Mouse (Mus musculus) forebrain, postnatal 0 days (tissue): Measurements from ENCODE around the gene Krt9. TPM values are rescaled to one million over a fixed set of nuclear protein-coding genes. Genes with fewer than 3 reads are reported as not detected.

Experiments used
- ATAC-seq: fragments of 200-750 bp; cut with Nextera tagmentation; 2 replicates; pipeline ENCODE4 v1.8.0; 2017; ENCODE audit warnings: mild to moderate bottlenecking, moderate library complexity
- DNase-seq: peaks from one replicate; pipeline ENCODE4 v3.0.0-alpha.2; 2015
- H3K27ac ChIP-seq: fragments of 300-500 bp; sonication (generic); 2 replicates; pipeline ENCODE4 v1.5.1; 2014; ENCODE audit warnings: low read depth, mild to moderate bottlenecking, antibody characterized with exemption, low read length, moderate library complexity, mixed read lengths
- H3K27me3 ChIP-seq: fragments of 300-500 bp; sonication (generic); 2 replicates; pipeline ENCODE4 v1.6.1; 2014; ENCODE audit warnings: mild to moderate bottlenecking, low read length, mixed read lengths; ENCODE audit not compliant: insufficient read depth
- H3K36me3 ChIP-seq: fragments of 300-500 bp; sonication (generic); 2 replicates; pipeline ENCODE4 v1.6.1; 2014; ENCODE audit warnings: mild to moderate bottlenecking, moderate library complexity; ENCODE audit not compliant: insufficient read depth
- H3K4me1 ChIP-seq: fragments of 300-500 bp; sonication (generic); 2 replicates; pipeline ENCODE4 v1.6.1; 2014; ENCODE audit warnings: antibody characterized with exemption; ENCODE audit not compliant: insufficient read depth
- H3K4me2 ChIP-seq: fragments of 300-500 bp; sonication (generic); 2 replicates; pipeline ENCODE4 v1.6.1; 2014; ENCODE audit warnings: low read depth, mild to moderate bottlenecking, moderate library complexity
- H3K4me3 ChIP-seq: fragments of 300-500 bp; sonication (generic); 2 replicates; pipeline ENCODE4 v1.5.1; 2014; ENCODE audit warnings: low read depth, low read length, mixed read lengths
- H3K9ac ChIP-seq: fragments of 300-500 bp; sonication (generic); 2 replicates; pipeline ENCODE4 v1.6.1; 2014; ENCODE audit warnings: mild to moderate bottlenecking
- H3K9me3 ChIP-seq: fragments of 300-500 bp; sonication (generic); 2 replicates; pipeline ENCODE4 v1.6.1; 2016; ENCODE audit warnings: low read length
- CTCF ChIP-seq: sonication (generic); IDR thresholded peaks from 2 replicates; pipeline ENCODE4 v1.5.1; 2016; ENCODE audit warnings: antibody characterized with exemption, control low read depth, low read depth
- WGBS: fragments of 180-500 bp; shearing (Covaris S2); extraction: QIAGEN DNeasy Blood & Tissue Kit; methylation state at CpG from one replicate; pipeline ENCODE4 v1.1.7; 2014; 5-methylcytosine and 5-hydroxymethylcytosine counted together
- polyA plus RNA-seq: library from polyadenylated mRNA; unstranded; fragments of >200 nt; fragmentation: Nextera tagmentation; extraction: Ambion mirVana; gene quantifications from 2 replicates; pipeline ENCODE4 v1.2.1, GENCODE M21; 2015
- total RNA-seq: library from RNA; depleted of rRNA; stranded (reverse); fragments of >200 nt; gene quantifications from 2 replicates; pipeline ENCODE4 v1.2.3, GENCODE M21; 2014

Krt9 gene
- total and polyA plus RNA-seq, 2 experiments from 2014 or later = 0.06 TPM; not detected in 1

DNA sequence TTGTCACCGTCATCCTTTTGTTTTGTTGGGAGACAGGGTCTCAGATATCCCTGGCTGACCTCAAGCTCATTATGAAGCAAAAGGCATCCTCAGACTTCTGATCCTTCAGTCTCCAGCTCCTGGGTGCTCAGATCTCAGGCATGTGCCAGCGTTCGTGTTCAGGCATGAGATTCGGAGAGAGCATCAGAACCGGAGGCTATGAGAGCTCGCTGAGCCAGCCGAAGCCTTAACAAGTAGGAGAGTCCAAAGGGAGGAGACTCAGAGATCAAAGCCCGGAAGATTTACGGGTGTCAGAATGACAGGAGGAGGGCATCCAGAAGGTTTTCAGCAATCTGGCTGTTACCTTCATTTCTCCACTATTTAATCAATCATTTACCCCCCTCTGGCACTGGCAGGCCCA is 16.3 kb downstream of the Krt9 start:
- no peaks in the 10 kb centered on the region for H3K36me3 ChIP-seq
- H3K4me2 ChIP-seq = no peak overlapping the region
- no peaks in the 10 kb centered on the region for H3K9me3 ChIP-seq
- ATAC-seq = no peak
- no peaks in the 10 kb centered on the region for H3K27me3 ChIP-seq
- no peak for DNase-seq
- TF ChIP-seq CTCF = no peak
- no peak overlapping the region for H3K9ac ChIP-seq
- no peak overlapping the region for H3K4me3 ChIP-seq
- H3K4me1 ChIP-seq = no peaks in the 10 kb centered on the region
- no peak overlapping the region for H3K27ac ChIP-seq
- 86% methylated on average over 9 of the region's 9 CpGs for WGBS

DNA sequence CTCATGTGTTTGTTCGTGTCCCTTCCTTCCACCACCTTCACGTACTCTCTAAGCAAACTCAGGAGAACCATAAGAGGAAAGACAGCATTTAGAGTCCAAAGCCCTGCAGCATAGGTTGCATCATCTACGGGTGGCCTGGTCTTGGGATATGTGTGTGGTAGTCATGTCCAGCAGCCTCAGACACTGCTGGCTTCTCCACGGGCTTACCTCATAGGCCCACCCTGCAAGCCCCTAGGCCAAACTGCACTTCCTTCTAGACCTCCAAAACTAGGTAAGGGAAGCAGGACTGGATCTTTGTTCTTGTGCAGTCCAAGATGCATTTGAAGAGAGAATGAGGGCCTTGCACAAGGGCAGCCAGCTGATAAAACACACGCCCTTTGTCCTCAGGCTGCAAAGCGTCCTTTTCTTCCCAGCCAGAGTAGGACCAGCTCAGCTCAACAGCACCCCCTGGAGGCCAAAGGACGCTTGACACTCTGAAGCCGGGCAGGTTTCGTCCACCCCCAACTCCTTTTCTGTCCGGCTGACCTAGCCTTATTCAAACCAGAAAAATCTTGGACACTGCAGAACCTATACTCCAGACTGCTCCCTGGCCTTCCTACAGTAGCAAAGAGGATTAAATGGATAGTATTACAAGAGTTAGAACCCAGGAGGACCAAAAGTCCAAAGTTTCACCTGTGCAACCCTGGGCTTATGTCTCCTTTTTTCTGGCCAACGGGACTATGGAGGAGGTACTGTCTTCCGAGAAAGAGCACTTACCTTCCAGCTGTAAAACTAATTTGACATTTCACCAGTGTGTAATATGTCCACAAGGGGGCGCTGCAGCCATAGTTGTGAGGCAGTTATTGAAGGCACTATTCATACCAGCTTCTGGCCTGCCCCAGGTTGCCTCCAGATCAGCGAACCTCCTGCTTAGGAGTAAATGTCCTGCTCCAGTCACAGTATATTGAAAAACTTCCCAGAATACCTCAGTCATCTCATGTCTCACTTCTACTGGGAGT is 24.0 kb downstream of the Krt9 start:
- H3K27me3 ChIP-seq = no peaks in the 10 kb centered on the region
- peak; percentile 67 for DNase-seq
- TF ChIP-seq CTCF = peak; percentile 76
- peak; percentile 51 for ATAC-seq
- 32% methylated on average over 14 of the region's 14 CpGs for WGBS
- H3K4me2 ChIP-seq = no peak overlapping the region
- no peak overlapping the region for H3K4me3 ChIP-seq
- H3K9ac ChIP-seq = no peak overlapping the region
- H3K4me1 ChIP-seq = no peaks in the 10 kb centered on the region
- H3K27ac ChIP-seq = no peak overlapping the region
- no peaks in the 10 kb centered on the region for H3K36me3 ChIP-seq
- H3K9me3 ChIP-seq = no peaks in the 10 kb centered on the region

DNA sequence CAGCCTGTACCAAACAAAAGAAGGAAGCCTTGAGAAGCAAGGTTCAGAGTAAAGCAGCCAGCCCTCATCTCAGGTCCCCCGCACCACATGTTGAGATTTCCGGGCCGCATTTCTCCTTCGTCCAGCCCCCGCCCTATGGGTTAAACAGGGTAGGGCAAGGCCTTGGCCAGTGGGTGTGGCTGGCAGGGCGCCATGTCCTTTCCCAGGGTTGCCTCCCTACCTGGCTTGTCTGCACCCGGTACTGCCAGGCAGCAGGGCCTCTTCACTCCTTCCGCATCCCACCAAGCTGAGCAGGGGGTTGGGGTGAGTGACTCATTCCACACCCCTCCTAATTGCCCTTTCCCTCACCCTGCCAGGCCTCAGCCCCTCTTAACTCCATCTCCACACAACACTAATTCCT is 25.0 kb downstream of the Krt9 start:
- Histone ChIP-seq H3K9me3 (no peaks in the 10 kb centered on the region), H3K4me2 (no peak overlapping the region), H3K4me3 (no peak overlapping the region), H3K27ac (no peak overlapping the region), H3K9ac (no peak overlapping the region), H3K4me1 (no peaks in the 10 kb centered on the region), H3K36me3 (no peaks in the 10 kb centered on the region), H3K27me3 (no peaks in the 10 kb centered on the region)
- TF ChIP-seq CTCF = no peak
- DNase-seq (no peak), ATAC-seq (no peak)
- 92% methylated on average over 8 of the region's 8 CpGs for WGBS

DNA sequence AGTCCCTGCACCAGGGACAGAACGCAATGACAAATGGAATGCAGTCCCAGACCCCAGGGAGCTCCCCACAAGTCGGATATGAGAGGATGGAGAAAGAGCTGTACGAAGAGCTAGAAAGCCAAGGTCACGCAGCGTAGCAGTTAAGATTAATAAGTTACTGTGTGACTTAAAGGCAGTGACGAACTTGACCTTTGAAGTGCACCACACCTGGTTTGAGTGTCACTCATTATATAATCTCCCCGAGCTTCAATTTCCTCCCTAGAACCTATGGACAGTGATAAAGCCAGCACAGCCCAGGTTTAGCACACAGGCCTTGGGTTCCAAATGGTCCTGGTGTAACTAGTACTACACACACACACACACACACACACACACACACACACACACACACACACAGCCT is 28.7 kb downstream of the Krt9 start:
- 75% methylated on average over 7 of the region's 7 CpGs for WGBS
- H3K9me3 ChIP-seq = no peaks in the 10 kb centered on the region
- ATAC-seq (no peak), DNase-seq (no peak)
- no peak overlapping the region for H3K27ac ChIP-seq
- no peaks in the 10 kb centered on the region for H3K4me1 ChIP-seq
- H3K27me3 ChIP-seq = no peaks in the 10 kb centered on the region
- H3K4me3 ChIP-seq = no peak overlapping the region
- no peaks in the 10 kb centered on the region for H3K36me3 ChIP-seq
- H3K4me2 ChIP-seq = no peak overlapping the region
- H3K9ac ChIP-seq = no peak overlapping the region
- no peak for TF ChIP-seq CTCF

DNA sequence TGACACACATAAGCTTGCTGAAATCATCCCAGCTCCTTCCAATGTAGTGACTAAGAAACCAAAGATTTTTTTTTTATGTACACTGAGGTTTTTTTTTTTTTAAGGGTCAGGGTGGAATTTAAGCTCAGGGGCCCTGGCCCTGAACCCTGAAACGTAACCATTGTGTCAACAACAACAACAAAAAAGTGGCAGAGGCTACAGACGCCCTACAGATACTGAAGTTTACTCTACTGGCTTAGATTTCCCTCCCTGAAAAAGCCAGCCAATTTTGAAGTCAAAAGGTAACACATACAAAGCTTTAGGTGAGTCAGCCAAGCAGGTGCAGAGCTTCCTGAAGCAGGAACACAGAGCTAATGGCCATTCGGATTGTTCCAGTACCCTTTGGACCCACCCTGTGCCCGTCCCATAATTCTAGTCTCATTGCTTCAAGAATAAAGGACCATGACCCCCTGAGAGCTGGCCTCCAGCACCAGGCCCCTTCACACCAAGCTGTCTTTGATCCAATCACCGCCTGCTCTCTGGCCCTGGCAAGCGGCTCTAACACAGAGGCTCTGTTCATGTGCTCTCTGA is 35.1 kb downstream of the Krt9 start:
- Histone ChIP-seq H3K27ac (no peak overlapping the region), H3K4me3 (no peak overlapping the region), H3K9me3 (no peaks in the 10 kb centered on the region), H3K9ac (no peak overlapping the region), H3K4me2 (no peak overlapping the region), H3K4me1 (no peaks in the 10 kb centered on the region), H3K36me3 (no peaks in the 10 kb centered on the region), H3K27me3 (no peaks in the 10 kb centered on the region)
- DNase-seq = no peak
- no peak for ATAC-seq
- 52% methylated on average over 6 of the region's 6 CpGs for WGBS
- TF ChIP-seq CTCF = no peak

DNA sequence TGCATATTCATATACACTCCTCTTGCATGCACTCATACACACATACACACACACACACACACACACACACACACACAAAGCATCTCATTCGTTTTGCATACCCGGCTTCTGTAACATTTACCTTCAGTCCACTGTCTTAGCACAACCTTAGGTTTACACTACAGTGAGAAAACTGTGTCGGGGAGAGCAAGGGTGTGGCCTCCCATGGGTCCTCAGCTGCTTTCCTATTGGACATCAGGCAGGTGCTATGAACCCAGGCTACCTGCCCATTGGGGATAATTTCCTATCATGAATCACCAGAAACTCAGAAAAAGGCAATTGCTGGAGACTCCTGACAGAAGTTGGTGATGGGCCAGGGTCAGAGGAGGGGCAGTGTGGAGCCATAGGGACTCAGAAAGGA is 35.7 kb downstream of the Krt9 start:
- no peak for ATAC-seq
- no peak overlapping the region for H3K27ac ChIP-seq
- 85% methylated on average over 3 of the region's 3 CpGs for WGBS

DNA sequence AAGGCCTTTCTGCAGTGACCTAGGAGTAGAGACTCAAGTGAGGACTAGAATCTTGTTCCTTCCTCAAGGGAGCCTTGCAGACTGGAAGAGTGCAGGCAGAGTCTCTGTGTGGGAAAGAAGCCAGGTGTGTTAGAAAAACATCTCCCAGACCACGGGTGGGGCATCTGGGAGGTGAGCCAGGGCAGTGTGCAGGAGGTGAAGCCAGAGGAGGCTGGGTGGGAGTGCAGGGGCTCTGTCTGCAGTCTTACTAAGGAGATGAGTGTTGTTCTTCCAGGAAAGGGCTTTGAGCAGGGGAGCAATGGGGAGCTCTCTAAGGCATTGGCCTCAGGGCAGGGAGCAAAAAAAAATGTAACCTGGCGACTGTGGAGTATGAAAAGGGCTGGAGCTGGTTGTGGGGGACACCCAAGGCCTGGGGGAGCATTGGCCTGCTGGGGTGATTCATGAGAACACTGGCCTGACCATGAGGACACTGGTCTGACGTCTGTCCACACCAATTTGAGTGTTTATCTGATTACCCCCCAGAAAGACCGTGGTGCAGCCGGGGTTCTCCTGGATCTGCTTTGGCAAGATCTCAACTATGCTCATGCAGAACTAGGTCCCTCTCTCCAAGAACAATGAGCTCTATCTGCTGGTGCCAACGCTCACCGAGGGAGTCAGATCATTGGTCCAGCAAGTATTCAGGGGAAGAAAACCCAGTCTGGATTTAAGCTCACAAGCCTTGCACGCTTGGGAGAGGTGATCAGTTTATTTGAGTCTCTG is 37.4 kb downstream of the Krt9 start:
- TF ChIP-seq CTCF = no peak
- no peaks in the 10 kb centered on the region for H3K4me1 ChIP-seq
- no peak for DNase-seq
- no peak overlapping the region for H3K4me2 ChIP-seq
- no peaks in the 10 kb centered on the region for H3K9me3 ChIP-seq
- H3K27ac ChIP-seq = no peak overlapping the region
- no peak for ATAC-seq
- no peaks in the 10 kb centered on the region for H3K36me3 ChIP-seq
- H3K9ac ChIP-seq = no peak overlapping the region
- H3K27me3 ChIP-seq = no peaks in the 10 kb centered on the region
- WGBS = 60% methylated on average over 8 of the region's 8 CpGs
- H3K4me3 ChIP-seq = no peak overlapping the region

More for the DNA sequence above, 35.7 kb downstream of the Krt9 start:
- H3K9me3 ChIP-seq = no peaks in the 10 kb centered on the region
- no peaks in the 10 kb centered on the region for H3K36me3 ChIP-seq
- no peaks in the 10 kb centered on the region for H3K27me3 ChIP-seq
- no peak overlapping the region for H3K4me3 ChIP-seq
- no peak overlapping the region for H3K4me2 ChIP-seq
- H3K9ac ChIP-seq = no peak overlapping the region
- TF ChIP-seq CTCF = no peak
- no peaks in the 10 kb centered on the region for H3K4me1 ChIP-seq
- no peak for DNase-seq
